Mouse (Mus musculus): ENCODE data around the gene Med12l. TPM values are rescaled to one million over a fixed set of nuclear protein-coding genes. Genes with fewer than 3 reads are reported as not detected.

The Med12l gene
- polyA plus RNA-seq, 1 experiment from 2014 or later, result 3.3 TPM

- Histone ChIP-seq H3K36me3 (ENCODE audit: control insufficient read depth, insufficient read depth, low read length) (no peaks in the 10 kb centered on the region), H3K4me1 (ENCODE audit: control insufficient read depth, insufficient read depth, low read length) (no peaks in the 10 kb centered on the region; the same call in 1 of the 2 replicates), H3K4me2 (peak within 1 kb of the TSS; percentile 64), H3K9me3 (ENCODE audit: control insufficient read depth, low read length) (no peaks in the 10 kb centered on the region), H3K9ac (ENCODE audit: low read length) (peak within 1 kb of the TSS; percentile 70), H3K27ac (ENCODE audit: low read depth, low read length) (no peak within 1 kb of the TSS), H3K27me3 (ENCODE audit: control insufficient read depth, insufficient read depth, low read length) (no peaks in the 10 kb centered on the region), H3K4me3 (ENCODE audit: low read depth, low read length) (peak within 1 kb of the TSS; percentile 57)
- ATAC-seq (ENCODE audit: low FRiP score) (peak; percentile 98), DNase-seq (ENCODE audit: low spot score, missing footprints) (peak; percentile 98)
- WGBS, result 5% methylated on average over 23 of the region's 23 CpGs
Observed at GRCm38 (mm10) chr3:59344065-59344905, 338.7 kb downstream of the Med12l start, which contains the start of gene Igsf10. Igsf10 (minus strand) TSS chr3:59344394.

- Histone ChIP-seq H3K4me2 (no peak overlapping the region), H3K36me3 (ENCODE audit: control insufficient read depth, insufficient read depth, low read length) (no peaks in the 10 kb centered on the region), H3K27me3 (ENCODE audit: control insufficient read depth, insufficient read depth, low read length) (no peaks in the 10 kb centered on the region), H3K4me3 (ENCODE audit: low read depth, low read length) (no peak overlapping the region), H3K27ac (ENCODE audit: low read depth, low read length) (no peak overlapping the region), H3K4me1 (ENCODE audit: control insufficient read depth, insufficient read depth, low read length) (no peaks in the 10 kb centered on the region), H3K9me3 (ENCODE audit: control insufficient read depth, low read length) (no peaks in the 10 kb centered on the region), H3K9ac (ENCODE audit: low read length) (no peak overlapping the region)
- no peak for ATAC-seq (ENCODE audit: low FRiP score)
- no peak for DNase-seq (ENCODE audit: low spot score, missing footprints)
Observed at GRCm38 (mm10) chr3:59351768-59352167, 346.1 kb downstream of the Med12l start.

GRCm38 (mm10) chr3:59354156-59354555 lies 348.5 kb downstream of the Med12l start:
- Histone ChIP-seq H3K27ac (ENCODE audit: low read depth, low read length) (no peak overlapping the region), H3K9me3 (ENCODE audit: control insufficient read depth, low read length) (no peaks in the 10 kb centered on the region), H3K27me3 (ENCODE audit: control insufficient read depth, insufficient read depth, low read length) (no peaks in the 10 kb centered on the region), H3K4me2 (no peak overlapping the region), H3K4me1 (ENCODE audit: control insufficient read depth, insufficient read depth, low read length) (no peaks in the 10 kb centered on the region), H3K4me3 (ENCODE audit: low read depth, low read length) (no peak overlapping the region), H3K36me3 (ENCODE audit: control insufficient read depth, insufficient read depth, low read length) (no peaks in the 10 kb centered on the region), H3K9ac (ENCODE audit: low read length) (no peak overlapping the region)
- ATAC-seq (ENCODE audit: low FRiP score) (no peak), DNase-seq (ENCODE audit: low spot score, missing footprints) (no peak)
- WGBS, result 88% methylated on average over 3 of the region's 3 CpGs

- H3K9ac ChIP-seq (ENCODE audit: low read length), result no peak overlapping the region
- no peaks in the 10 kb centered on the region for H3K27me3 ChIP-seq (ENCODE audit: control insufficient read depth, insufficient read depth, low read length)
- no peaks in the 10 kb centered on the region for H3K36me3 ChIP-seq (ENCODE audit: control insufficient read depth, insufficient read depth, low read length)
- no peaks in the 10 kb centered on the region for H3K4me1 ChIP-seq (ENCODE audit: control insufficient read depth, insufficient read depth, low read length)
- H3K4me2 ChIP-seq, result no peak overlapping the region
- ATAC-seq (ENCODE audit: low FRiP score) (no peak), DNase-seq (ENCODE audit: low spot score, missing footprints) (no peak)
- no peak overlapping the region for H3K4me3 ChIP-seq (ENCODE audit: low read depth, low read length)
- no peak overlapping the region for H3K27ac ChIP-seq (ENCODE audit: low read depth, low read length)
- H3K9me3 ChIP-seq (ENCODE audit: control insufficient read depth, low read length), result no peaks in the 10 kb centered on the region
Observed at GRCm38 (mm10) chr3:59360102-59360501, 354.5 kb downstream of the Med12l start.

- Histone ChIP-seq H3K4me2 (no peak overlapping the region), H3K27me3 (ENCODE audit: control insufficient read depth, insufficient read depth, low read length) (no peaks in the 10 kb centered on the region), H3K27ac (ENCODE audit: low read depth, low read length) (no peak overlapping the region), H3K9ac (ENCODE audit: low read length) (no peak overlapping the region), H3K9me3 (ENCODE audit: control insufficient read depth, low read length) (no peaks in the 10 kb centered on the region), H3K4me1 (ENCODE audit: control insufficient read depth, insufficient read depth, low read length) (no peaks in the 10 kb centered on the region), H3K4me3 (ENCODE audit: low read depth, low read length) (no peak overlapping the region), H3K36me3 (ENCODE audit: control insufficient read depth, insufficient read depth, low read length) (no peaks in the 10 kb centered on the region)
- WGBS, result 93% methylated on average over 1 of the region's 1 CpGs
- DNase-seq (ENCODE audit: low spot score, missing footprints) (no peak), ATAC-seq (ENCODE audit: low FRiP score) (no peak)
Observed at GRCm38 (mm10) chr3:59361895-59362294, 356.3 kb downstream of the Med12l start.

Other genes with a start within 250 kb of the Med12l start
- not detected in 2 replicates for gene Mindy4b-ps, start 183.5 kb upstream of the Med12l start, polyA plus RNA-seq (2014; fragmentation: Nextera tagmentation; extraction: Ambion mirVana)
- gene Clrn1, start 120.5 kb upstream of the Med12l start, polyA plus RNA-seq (2014; fragmentation: Nextera tagmentation; extraction: Ambion mirVana), result 0.29 TPM in 1 of 2 replicates, not detected in the other
- gene Gpr171, start 96.0 kb downstream of the Med12l start, polyA plus RNA-seq (2014; fragmentation: Nextera tagmentation; extraction: Ambion mirVana), result 0.62 and 0.72 TPM in 2 replicates
- 1.0 and 1.4 TPM in 2 replicates for gene P2ry14, start 147.8 kb downstream of the Med12l start, polyA plus RNA-seq (2014; fragmentation: Nextera tagmentation; extraction: Ambion mirVana)
- 0.23 and 0.26 TPM in 2 replicates for gene Gpr87, start 189.3 kb downstream of the Med12l start, polyA plus RNA-seq (2014; fragmentation: Nextera tagmentation; extraction: Ambion mirVana)
- 1.2 and 1.4 TPM in 2 replicates for gene P2ry13, start 205.1 kb downstream of the Med12l start, polyA plus RNA-seq (2014; fragmentation: Nextera tagmentation; extraction: Ambion mirVana)

All from midbrain, embryonic 11.5 days (tissue).